Mouse (Mus musculus): ENCODE results near the gene Mink1. TPM values are rescaled to one million over a fixed set of nuclear protein-coding genes. Genes with fewer than 3 reads are reported as not detected.

Mink1 gene
- polyA plus RNA-seq, 1 experiment from 2014 or later, result 63.2 TPM

DNA sequence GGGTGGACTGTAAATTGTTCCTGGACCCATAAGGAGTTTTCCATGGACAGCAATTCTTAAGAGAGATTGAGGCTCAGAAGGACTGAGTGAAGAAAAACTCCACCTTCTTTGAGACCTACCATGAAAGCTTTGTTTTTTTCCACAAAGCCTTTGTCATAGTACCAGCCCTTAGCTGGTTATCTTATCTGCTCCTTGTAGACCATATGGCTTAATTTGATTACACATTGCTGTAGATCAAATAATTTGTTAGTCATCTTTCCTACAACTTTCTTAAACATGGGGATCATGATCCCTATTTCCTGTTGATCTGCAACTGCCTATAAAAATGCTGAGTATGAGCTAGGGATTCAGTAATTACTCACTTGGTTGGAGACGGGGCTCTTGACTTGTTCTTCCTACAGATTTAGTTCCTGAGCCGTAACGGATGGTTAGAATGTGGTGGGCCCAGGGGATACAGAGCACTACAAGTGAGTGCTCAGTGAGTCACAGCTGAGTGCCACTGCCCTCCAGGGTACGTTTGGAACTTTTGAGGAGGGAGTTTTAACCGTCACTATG, 9.7 kb downstream of the Mink1 start:
- no peaks in the 10 kb centered on the region for H3K27me3 ChIP-seq
- ATAC-seq, result no peak
- in situ Hi-C loops (cut with MboI; ENCODE audit: low pct_unique_long_range_greater_than_20kb), result no loop called here
- TF ChIP-seq CTCF (IDR thresholded peaks at IDR 0.05), result no peak
- DNase-seq (ENCODE audit: low read depth, low spot score), result no peak
- CTCF ChIA-PET, result interaction anchor here (2.0 kb wide), 1 partner anchor 14 kb away, joined by 8 read pairs; no protein-coding TSS in a partner anchor
- POLR2A ChIA-PET, result no interaction called here

- ATAC-seq, result peak; percentile 59
- POLR2A ChIA-PET, result no interaction called here
Measured at GRCm38 (mm10) chr11:70573872-70574271, 11.2 kb downstream of the Mink1 start.

GRCm38 (mm10) chr11:70577201-70577600, 14.5 kb downstream of the Mink1 start:
- ChIA-PET POLR2A (interaction anchor here (0.8 kb wide), 1 partner anchor 11 kb away, joined by 3 read pairs; no protein-coding TSS in a partner anchor), CTCF (interaction anchor here (1.3 kb wide), 1 partner anchor 70 kb away, joined by 3 read pairs; the partner anchor contains the start of genes Rnf167 and Slc25a11)
- no peaks in the 10 kb centered on the region for H3K27me3 ChIP-seq
- no peak for TF ChIP-seq CTCF (IDR thresholded peaks at IDR 0.05)
- ATAC-seq, result peak; percentile 41
- in situ Hi-C loops (cut with MboI; ENCODE audit: low pct_unique_long_range_greater_than_20kb), result no loop called here
- no peak for DNase-seq (ENCODE audit: low read depth, low spot score)

More at GRCm38 (mm10) chr11:70573872-70574271, 11.2 kb downstream of the Mink1 start:
- in situ Hi-C loops (cut with MboI; ENCODE audit: low pct_unique_long_range_greater_than_20kb), result no loop called here
- DNase-seq (ENCODE audit: low read depth, low spot score), result no peak
- no peaks in the 10 kb centered on the region for H3K27me3 ChIP-seq
- no peak for TF ChIP-seq CTCF (IDR thresholded peaks at IDR 0.05)
- CTCF ChIA-PET, result interaction anchor here (1.5 to 1.8 kb wide), 2 partner anchors 8 to 9 kb away, joined by 3 to 5 read pairs; no protein-coding TSS in a partner anchor

- DNase-seq (ENCODE audit: low read depth, low spot score) (no peak), ATAC-seq (no peak)
- in situ Hi-C loops (cut with MboI; ENCODE audit: low pct_unique_long_range_greater_than_20kb), result no loop called here
- ChIA-PET POLR2A (no interaction called here), CTCF (interaction anchor here (0.8 to 1.1 kb wide), 2 partner anchors 12 to 22 kb away, joined by 3 read pairs; no protein-coding TSS in a partner anchor)
- TF ChIP-seq CTCF (IDR thresholded peaks at IDR 0.05), result no peak
- H3K27me3 ChIP-seq, result no peaks in the 10 kb centered on the region
Measured at GRCm38 (mm10) chr11:70578962-70579361, 16.3 kb downstream of the Mink1 start.

- POLR2A ChIA-PET, result no interaction called here
- no peaks in the 10 kb centered on the region for H3K27me3 ChIP-seq
- CTCF ChIA-PET, result no interaction called here
- in situ Hi-C loops (cut with MboI; ENCODE audit: low pct_unique_long_range_greater_than_20kb), result no loop called here
- no peak for DNase-seq (ENCODE audit: low read depth, low spot score)
- TF ChIP-seq CTCF (IDR thresholded peaks at IDR 0.05), result no peak
- no peak for ATAC-seq
Measured at GRCm38 (mm10) chr11:70579710-70580357, 17.2 kb downstream of the Mink1 start.

DNA sequence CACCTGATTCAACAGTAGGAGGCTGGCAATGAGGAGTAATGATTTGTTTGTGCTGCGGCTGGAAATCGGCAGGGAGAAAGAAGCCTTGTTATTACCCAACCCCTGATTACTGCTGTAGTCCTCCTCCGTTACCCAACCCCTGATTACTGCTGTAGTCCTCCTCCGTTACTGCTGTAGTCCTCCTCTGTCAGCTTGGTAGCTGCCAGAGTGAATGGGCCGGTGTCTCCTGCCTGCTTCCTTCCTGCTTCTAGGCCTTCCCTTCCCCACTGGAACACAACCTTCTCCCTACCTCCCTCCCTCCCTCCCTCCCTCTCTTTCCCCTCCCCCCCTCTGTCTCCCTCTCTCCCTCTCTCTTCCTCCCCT, 17.7 kb downstream of the Mink1 start:
- ChIA-PET POLR2A (no interaction called here), CTCF (no interaction called here)

GRCm38 (mm10) chr11:70580921-70581320, 18.2 kb downstream of the Mink1 start:
- in situ Hi-C loops (cut with MboI; ENCODE audit: low pct_unique_long_range_greater_than_20kb), result no loop called here

More for the DNA sequence above, 17.7 kb downstream of the Mink1 start:
- no peak for TF ChIP-seq CTCF (IDR thresholded peaks at IDR 0.05)
- no peaks in the 10 kb centered on the region for H3K27me3 ChIP-seq
- in situ Hi-C loops (cut with MboI; ENCODE audit: low pct_unique_long_range_greater_than_20kb), result no loop called here
- DNase-seq (ENCODE audit: low read depth, low spot score), result no peak
- no peak for ATAC-seq

DNA sequence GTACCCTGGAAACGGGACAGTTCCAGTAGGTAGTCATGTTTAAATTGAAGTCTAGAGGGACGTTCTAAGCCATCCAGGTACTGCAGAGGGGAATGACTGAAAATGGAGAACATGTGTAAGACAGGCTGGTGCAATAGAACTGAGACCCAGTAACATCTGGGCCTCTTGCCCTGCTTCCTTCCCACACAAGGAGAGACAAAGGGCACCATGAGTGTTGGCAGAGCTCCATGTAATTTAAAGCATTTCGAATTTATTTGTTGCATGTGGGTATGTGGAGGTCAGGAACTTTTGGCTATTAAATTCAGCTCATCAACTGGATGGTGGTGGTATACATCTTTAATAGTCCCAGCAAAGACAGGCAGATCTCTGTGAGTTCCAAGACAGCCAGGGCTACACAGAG, 19.5 kb downstream of the Mink1 start:
- TF ChIP-seq CTCF (IDR thresholded peaks at IDR 0.05), result no peak
- ChIA-PET CTCF (interaction anchor here (1.3 to 1.4 kb wide), 2 partner anchors 8 to 10 kb away, joined by 3 read pairs; no protein-coding TSS in a partner anchor), POLR2A (no interaction called here)
- ATAC-seq (no peak), DNase-seq (ENCODE audit: low read depth, low spot score) (no peak)
- H3K27me3 ChIP-seq, result no peaks in the 10 kb centered on the region
- in situ Hi-C loops (cut with MboI; ENCODE audit: low pct_unique_long_range_greater_than_20kb), result no loop called here

More at GRCm38 (mm10) chr11:70580921-70581320, 18.2 kb downstream of the Mink1 start:
- POLR2A ChIA-PET, result no interaction called here
- CTCF ChIA-PET, result no interaction called here
- ATAC-seq, result no peak
- no peaks in the 10 kb centered on the region for H3K27me3 ChIP-seq
- DNase-seq (ENCODE audit: low read depth, low spot score), result no peak
- no peak for TF ChIP-seq CTCF (IDR thresholded peaks at IDR 0.05)

DNA sequence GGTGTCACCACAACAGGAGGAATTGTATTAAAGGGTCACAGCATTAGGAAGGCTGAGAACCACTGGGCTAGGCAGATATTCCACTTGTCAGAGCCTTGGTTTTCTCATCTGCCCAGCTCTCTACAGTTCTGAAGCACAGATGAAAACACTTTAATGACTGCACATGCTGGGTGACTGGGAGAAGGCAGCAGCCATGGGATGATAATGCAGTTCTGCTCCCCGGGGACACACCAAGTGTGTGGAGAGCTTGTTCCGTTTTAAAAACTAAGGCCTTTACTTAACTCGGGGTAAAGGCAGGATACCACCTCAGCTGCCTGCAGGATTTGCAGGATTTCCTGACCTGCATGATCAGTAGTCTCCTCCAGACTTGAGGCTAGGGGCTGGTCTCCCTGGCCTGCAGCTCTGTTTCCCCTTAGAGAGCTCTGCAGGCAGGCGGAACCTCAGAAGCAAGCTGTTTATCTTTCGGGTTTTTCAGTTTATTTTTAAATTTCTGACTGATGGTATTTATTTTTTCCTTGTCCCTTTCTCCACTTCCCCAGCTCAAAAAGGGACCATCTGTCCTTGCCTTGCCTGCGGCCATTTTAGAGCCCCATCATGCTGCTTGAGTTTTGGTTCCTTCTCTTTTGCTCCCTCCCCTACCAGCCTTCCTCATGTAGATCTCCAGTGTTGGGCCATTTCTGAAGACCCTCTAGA, 20.5 kb downstream of the Mink1 start:
- ChIA-PET CTCF (interaction anchor here (1.3 to 1.4 kb wide), 2 partner anchors 9 kb away, joined by 3 read pairs; no protein-coding TSS in a partner anchor), POLR2A (no interaction called here)
- DNase-seq (ENCODE audit: low read depth, low spot score), result no peak
- in situ Hi-C loops (cut with MboI; ENCODE audit: low pct_unique_long_range_greater_than_20kb), result no loop called here
- no peak for ATAC-seq
- no peak for TF ChIP-seq CTCF (IDR thresholded peaks at IDR 0.05)
- H3K27me3 ChIP-seq, result no peaks in the 10 kb centered on the region

- H3K27me3 ChIP-seq, result no peaks in the 10 kb centered on the region
- ATAC-seq, result no peak
- CTCF ChIA-PET, result no interaction called here
- DNase-seq (ENCODE audit: low read depth, low spot score), result no peak
- no peak for TF ChIP-seq CTCF (IDR thresholded peaks at IDR 0.05)
- in situ Hi-C loops (cut with MboI; ENCODE audit: low pct_unique_long_range_greater_than_20kb), result no loop called here
- POLR2A ChIA-PET, result no interaction called here
Measured at GRCm38 (mm10) chr11:70583775-70584174, 21.1 kb downstream of the Mink1 start.

GRCm38 (mm10) chr11:70585457-70585856, 22.8 kb downstream of the Mink1 start:
- ChIA-PET POLR2A (interaction anchor here (0.6 to 0.8 kb wide), 2 partner anchors 14 to 61 kb away, joined by 3 read pairs; partner anchors contain the start of gene Psmb6), CTCF (interaction anchor here (1.0 to 2.6 kb wide), 2 partner anchors 13 to 15 kb away, joined by 3 to 8 read pairs; no protein-coding TSS in a partner anchor)
- in situ Hi-C loops (cut with MboI; ENCODE audit: low pct_unique_long_range_greater_than_20kb), result no loop called here
- DNase-seq (ENCODE audit: low read depth, low spot score), result peak; percentile 44
- no peak for TF ChIP-seq CTCF (IDR thresholded peaks at IDR 0.05)
- H3K27me3 ChIP-seq, result no peaks in the 10 kb centered on the region
- peak; percentile 80 for ATAC-seq

Measured in Patski (cell line).